Mouse (Mus musculus) midbrain, postnatal 0 days (tissue): ENCODE data around the gene Shisa5. TPM values are rescaled to one million over a fixed set of nuclear protein-coding genes. Genes with fewer than 3 reads are reported as not detected.

Experiments used
- ATAC-seq: fragments of 200-750 bp; cut with Nextera tagmentation; 2 replicates; pipeline ENCODE4 v1.8.0; 2017; ENCODE audit warnings: moderate number of reproducible peaks, mild to moderate bottlenecking, moderate TSS enrichment, moderate library complexity; ENCODE audit not compliant: low FRiP score
- DNase-seq: peaks from one replicate; pipeline ENCODE4 v3.0.0-alpha.2; 2015; ENCODE audit warnings: low spot score
- H3K27ac ChIP-seq: fragments of 300-500 bp; sonication (generic); 2 replicates; pipeline ENCODE4 v1.5.1; 2014; ENCODE audit warnings: low read depth, mild to moderate bottlenecking, low read length, mixed read lengths
- H3K27me3 ChIP-seq: fragments of 300-500 bp; sonication (generic); 2 replicates; pipeline ENCODE4 v1.6.1; 2014; ENCODE audit warnings: low read length, control low read depth, mixed read lengths; ENCODE audit not compliant: insufficient read depth
- H3K36me3 ChIP-seq: fragments of 300-500 bp; sonication (generic); 2 replicates; pipeline ENCODE4 v1.6.1; 2014; ENCODE audit warnings: low read length, control low read depth, mixed read lengths; ENCODE audit not compliant: insufficient read depth
- H3K4me1 ChIP-seq: fragments of 300-500 bp; sonication (generic); 2 replicates; pipeline ENCODE4 v1.6.1; 2014; ENCODE audit warnings: mild to moderate bottlenecking, control low read depth, antibody characterized with exemption, low read length, mixed read lengths; ENCODE audit not compliant: insufficient read depth
- H3K4me2 ChIP-seq: fragments of 300-500 bp; sonication (generic); 2 replicates; pipeline ENCODE4 v1.6.1; 2014; ENCODE audit warnings: low read depth, mild to moderate bottlenecking, low read length, mixed read lengths; ENCODE audit not compliant: poor library complexity, severe bottlenecking
- H3K4me3 ChIP-seq: fragments of 300-500 bp; sonication (generic); 2 replicates; pipeline ENCODE4 v1.5.1; 2014; ENCODE audit warnings: low read depth, mild to moderate bottlenecking, low read length, moderate library complexity
- H3K9ac ChIP-seq: fragments of 300-500 bp; sonication (generic); replicated peaks from 2 replicates; pipeline ENCODE4 v1.6.1; 2014; ENCODE audit warnings: mild to moderate bottlenecking, low read length, moderate library complexity, mixed read lengths; ENCODE audit not compliant: poor library complexity, severe bottlenecking
- H3K9me3 ChIP-seq: fragments of 300-500 bp; sonication (generic); 2 replicates; pipeline ENCODE4 v1.6.1; 2016; ENCODE audit warnings: low read length, control low read depth
- CTCF ChIP-seq: IDR thresholded peaks from 2 replicates; pipeline ENCODE4 v1.5.1; 2016; ENCODE audit warnings: antibody characterized with exemption, mild to moderate bottlenecking
- WGBS: fragments of 180-500 bp; shearing (Covaris S2); extraction: QIAGEN DNeasy Blood & Tissue Kit; methylation state at CpG from one replicate; pipeline ENCODE4 v1.1.7; 2014; 5-methylcytosine and 5-hydroxymethylcytosine counted together
- polyA plus RNA-seq: library from polyadenylated mRNA; unstranded; fragments of >200 nt; fragmentation: Nextera tagmentation; extraction: Ambion mirVana; gene quantifications from 2 replicates; pipeline ENCODE4 v1.2.1, GENCODE M21; 2015
- total RNA-seq: library from RNA; depleted of rRNA; stranded (reverse); fragments of >200 nt; gene quantifications from 2 replicates; pipeline ENCODE4 v1.2.3, GENCODE M21; 2014

Gene Shisa5
- total and polyA plus RNA-seq, 2 experiments from 2014 or later = 75.0 to 79.7 TPM

DNA sequence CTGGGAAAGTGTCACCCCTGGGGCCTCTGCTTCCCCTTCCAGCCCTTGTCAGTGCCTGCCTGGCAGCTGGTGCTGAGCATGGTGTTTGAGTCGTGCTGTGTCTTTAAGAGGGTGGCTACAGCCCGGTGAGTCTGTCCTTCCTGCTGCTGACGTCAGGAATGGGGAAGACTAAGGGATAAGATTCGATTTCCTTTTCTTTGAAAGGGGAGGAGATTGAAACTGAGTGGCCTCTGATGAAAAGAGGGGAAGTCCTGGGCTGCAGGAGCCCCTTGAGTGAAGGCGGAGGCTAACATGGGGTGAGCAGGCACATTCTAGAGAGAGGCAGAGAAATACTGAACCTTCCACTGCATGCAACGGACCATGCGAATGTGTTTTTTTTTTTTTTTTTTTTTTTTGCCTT, 16.3 kb downstream of the Shisa5 start:
- no peak for TF ChIP-seq CTCF

GRCm38 (mm10) chr9:109055271-109056030, 17.1 kb downstream of the Shisa5 start:
- 91% methylated on average over 12 of the region's 12 CpGs for WGBS
- peak overlapping the region; percentile 51 for H3K4me2 ChIP-seq
- H3K9me3 ChIP-seq = no peaks in the 10 kb centered on the region
- H3K27me3 ChIP-seq = no peaks in the 10 kb centered on the region
- peaks cover 21% of the 10 kb centered on the region for H3K36me3 ChIP-seq
- H3K9ac ChIP-seq = no peak overlapping the region; the same call in 1 of the 2 replicates
- H3K4me1 ChIP-seq = peaks cover 13% of the 10 kb centered on the region
- no peak for TF ChIP-seq CTCF
- peak overlapping the region; percentile 67 for H3K27ac ChIP-seq
- peak overlapping the region; percentile 32 for H3K4me3 ChIP-seq
- DNase-seq = no peak
- no peak for ATAC-seq

More for the DNA sequence above, 16.3 kb downstream of the Shisa5 start:
- peak overlapping the region; percentile 51 for H3K4me2 ChIP-seq
- no peaks in the 10 kb centered on the region for H3K9me3 ChIP-seq
- peak overlapping the region; percentile 67 for H3K27ac ChIP-seq
- peaks cover 15% of the 10 kb centered on the region for H3K36me3 ChIP-seq
- H3K9ac ChIP-seq = peak overlapping the region; percentile 52; the same call in 1 of the 2 replicates
- H3K4me1 ChIP-seq = peaks cover 13% of the 10 kb centered on the region
- WGBS = 7% methylated on average over 7 of the region's 7 CpGs
- ATAC-seq = peak; percentile 79
- DNase-seq = peak; percentile 82
- H3K4me3 ChIP-seq = peak overlapping the region; percentile 32
- no peaks in the 10 kb centered on the region for H3K27me3 ChIP-seq

GRCm38 (mm10) chr9:109056081-109056690, 17.8 kb downstream of the Shisa5 start:
- Histone ChIP-seq H3K36me3 (peaks cover 26% of the 10 kb centered on the region), H3K4me2 (no peak overlapping the region), H3K4me1 (peaks cover 13% of the 10 kb centered on the region), H3K9ac (no peak overlapping the region), H3K27ac (no peak overlapping the region), H3K9me3 (no peaks in the 10 kb centered on the region), H3K4me3 (no peak overlapping the region), H3K27me3 (no peaks in the 10 kb centered on the region)
- ATAC-seq (no peak), DNase-seq (no peak)
- whole genome bisulfite sequencing = 92% methylated on average over 17 of the region's 17 CpGs
- TF ChIP-seq CTCF = no peak

- Histone ChIP-seq H3K9ac (no peak overlapping the region), H3K27ac (no peak overlapping the region), H3K4me1 (peaks cover 13% of the 10 kb centered on the region), H3K27me3 (no peaks in the 10 kb centered on the region), H3K36me3 (peaks cover 29% of the 10 kb centered on the region), H3K4me3 (no peak overlapping the region), H3K9me3 (no peaks in the 10 kb centered on the region), H3K4me2 (no peak overlapping the region)
- no peak for DNase-seq
- ATAC-seq = no peak
- 88% methylated on average over 4 of the region's 4 CpGs for WGBS
- TF ChIP-seq CTCF = no peak
Measured at GRCm38 (mm10) chr9:109056916-109057315, 18.6 kb downstream of the Shisa5 start.

- Histone ChIP-seq H3K4me2 (no peak overlapping the region), H3K9me3 (no peaks in the 10 kb centered on the region), H3K27me3 (no peaks in the 10 kb centered on the region), H3K4me1 (peaks cover 13% of the 10 kb centered on the region), H3K4me3 (no peak overlapping the region), H3K27ac (no peak overlapping the region), H3K36me3 (peaks cover 34% of the 10 kb centered on the region), H3K9ac (no peak overlapping the region)
- no peak for DNase-seq
- no peak for TF ChIP-seq CTCF
- 96% methylated on average over 5 of the region's 5 CpGs for WGBS
- ATAC-seq = no peak
Measured at GRCm38 (mm10) chr9:109057543-109057942, 19.2 kb downstream of the Shisa5 start.
